Mouse (Mus musculus): ENCODE results near the gene Rbm48. TPM values are rescaled to one million over a fixed set of nuclear protein-coding genes. Genes with fewer than 3 reads are reported as not detected.

Gene Rbm48
- polyA plus RNA-seq, 1 experiment from 2014 or later = 15.5 TPM

DNA sequence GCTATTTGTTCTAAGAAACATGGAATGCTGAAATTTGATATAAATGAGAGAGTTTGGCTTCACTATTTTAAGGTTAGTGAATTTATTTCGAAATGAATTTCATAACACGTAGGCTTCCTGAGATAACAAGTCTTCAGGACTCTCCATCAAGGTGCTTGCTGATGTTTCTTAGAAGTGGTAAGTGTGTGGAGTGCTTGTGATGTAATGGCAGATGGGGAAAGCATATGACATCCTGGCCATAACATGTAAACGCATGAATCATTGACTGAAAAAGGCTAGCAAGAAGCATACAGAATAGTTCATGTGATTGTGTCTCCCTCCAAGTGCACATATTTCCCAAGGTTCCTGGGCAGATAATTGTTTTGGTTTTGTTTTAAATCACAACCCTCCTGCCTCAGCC is 4.4 kb upstream of the Rbm48 start:
- H3K4me1 ChIP-seq (replicated peaks) = peaks cover 9% of the 10 kb centered on the region
- peaks cover 14% of the 10 kb centered on the region for H3K36me3 ChIP-seq
- H3K9ac ChIP-seq = no peak overlapping the region
- H3K27me3 ChIP-seq = no peaks in the 10 kb centered on the region
- no peak overlapping the region for H3K4me3 ChIP-seq
- no peak overlapping the region for H3K4me2 ChIP-seq
- H3K9me3 ChIP-seq = no peaks in the 10 kb centered on the region
- WGBS = 93% methylated on average over 3 of the region's 3 CpGs
- H3K27ac ChIP-seq (replicated peaks) = no peak overlapping the region
- no peak for ATAC-seq (ENCODE audit: low FRiP score, low read depth)

DNA sequence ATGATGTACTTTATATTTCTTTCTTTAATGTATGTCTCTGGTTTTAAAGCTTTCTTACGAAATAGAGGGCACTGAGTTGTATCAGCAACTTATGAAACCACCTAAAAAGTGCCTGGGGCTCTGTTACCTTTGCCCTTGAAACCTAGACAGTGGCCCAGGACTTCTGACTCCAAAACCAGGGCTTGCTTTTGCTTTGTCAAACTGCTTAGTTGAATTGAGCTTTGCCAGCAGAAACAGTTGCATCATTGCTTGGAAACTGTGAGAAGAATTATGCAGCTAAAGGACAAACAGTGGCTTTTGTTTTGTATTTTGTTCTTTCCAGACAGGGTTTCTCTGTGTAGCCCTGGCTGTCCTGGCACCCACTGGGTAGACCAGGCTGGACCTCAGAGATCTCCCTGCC is 3.9 kb upstream of the Rbm48 start:
- no peaks in the 10 kb centered on the region for H3K27me3 ChIP-seq
- no peak overlapping the region for H3K27ac ChIP-seq (replicated peaks)
- WGBS = 85% methylated on average over 1 of the region's 1 CpGs
- no peak overlapping the region for H3K9ac ChIP-seq
- ATAC-seq (ENCODE audit: low FRiP score, low read depth) = no peak
- H3K4me3 ChIP-seq = no peak overlapping the region
- peaks cover 10% of the 10 kb centered on the region for H3K4me1 ChIP-seq (replicated peaks)
- no peaks in the 10 kb centered on the region for H3K9me3 ChIP-seq
- H3K36me3 ChIP-seq = peaks cover 9% of the 10 kb centered on the region
- no peak overlapping the region for H3K4me2 ChIP-seq

DNA sequence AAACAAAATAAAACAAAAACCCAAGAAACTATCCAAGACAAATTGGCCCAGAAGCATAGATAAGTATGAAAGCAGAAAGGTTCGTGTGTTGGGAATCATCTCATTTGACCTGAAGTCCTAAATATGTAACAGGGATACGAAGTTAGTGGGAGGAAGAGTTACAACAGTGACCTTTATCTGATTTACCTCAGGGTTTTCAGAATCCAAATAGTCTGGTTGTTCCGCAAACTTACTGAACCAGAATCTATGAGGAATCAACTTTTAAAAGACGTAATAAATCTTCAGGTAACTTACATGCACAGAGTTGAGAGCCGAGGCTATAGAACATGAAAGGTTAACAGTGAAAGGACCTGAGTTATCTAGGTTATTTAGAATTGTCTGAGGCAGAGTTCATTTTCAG is 2.4 kb upstream of the Rbm48 start:
- H3K9me3 ChIP-seq = no peaks in the 10 kb centered on the region
- H3K27me3 ChIP-seq = no peaks in the 10 kb centered on the region
- H3K9ac ChIP-seq = no peak overlapping the region
- no peak for ATAC-seq (ENCODE audit: low FRiP score, low read depth)
- H3K4me1 ChIP-seq (replicated peaks) = peaks cover 21% of the 10 kb centered on the region
- H3K36me3 ChIP-seq = no peaks in the 10 kb centered on the region
- 95% methylated on average over 5 of the region's 5 CpGs for WGBS
- H3K27ac ChIP-seq (replicated peaks) = no peak overlapping the region
- no peak overlapping the region for H3K4me3 ChIP-seq
- H3K4me2 ChIP-seq = no peak overlapping the region

DNA sequence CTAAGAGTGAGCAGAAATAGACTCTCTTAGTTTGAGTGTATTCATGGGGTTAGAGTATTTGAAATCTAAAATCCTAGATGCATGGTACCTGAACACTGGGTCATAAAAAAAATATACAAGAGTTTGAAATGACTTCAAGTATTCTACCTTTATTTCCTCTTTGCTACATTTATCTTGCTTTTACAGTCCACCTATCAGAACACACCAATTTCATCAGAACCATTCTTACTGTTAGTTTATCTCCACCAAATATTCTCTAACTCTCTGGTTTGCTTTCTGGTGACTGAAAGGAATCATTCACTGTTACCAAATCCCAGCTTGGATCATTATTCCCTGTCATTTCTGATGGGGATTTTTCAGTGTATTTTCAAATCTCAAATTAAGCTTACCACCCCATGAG is 786 bp upstream of the Rbm48 start:
- Histone ChIP-seq H3K4me1 (replicated peaks) (peaks cover 21% of the 10 kb centered on the region), H3K27me3 (no peaks in the 10 kb centered on the region), H3K4me2 (peak overlapping the region; percentile 63), H3K9me3 (no peaks in the 10 kb centered on the region), H3K27ac (replicated peaks) (no peak overlapping the region), H3K4me3 (peak overlapping the region; percentile 83), H3K9ac (peak overlapping the region; percentile 68; the same call in 1 of the 2 replicates), H3K36me3 (peaks cover 3% of the 10 kb centered on the region; the same call in 1 of the 2 replicates)
- ATAC-seq (ENCODE audit: low FRiP score, low read depth) = no peak

DNA sequence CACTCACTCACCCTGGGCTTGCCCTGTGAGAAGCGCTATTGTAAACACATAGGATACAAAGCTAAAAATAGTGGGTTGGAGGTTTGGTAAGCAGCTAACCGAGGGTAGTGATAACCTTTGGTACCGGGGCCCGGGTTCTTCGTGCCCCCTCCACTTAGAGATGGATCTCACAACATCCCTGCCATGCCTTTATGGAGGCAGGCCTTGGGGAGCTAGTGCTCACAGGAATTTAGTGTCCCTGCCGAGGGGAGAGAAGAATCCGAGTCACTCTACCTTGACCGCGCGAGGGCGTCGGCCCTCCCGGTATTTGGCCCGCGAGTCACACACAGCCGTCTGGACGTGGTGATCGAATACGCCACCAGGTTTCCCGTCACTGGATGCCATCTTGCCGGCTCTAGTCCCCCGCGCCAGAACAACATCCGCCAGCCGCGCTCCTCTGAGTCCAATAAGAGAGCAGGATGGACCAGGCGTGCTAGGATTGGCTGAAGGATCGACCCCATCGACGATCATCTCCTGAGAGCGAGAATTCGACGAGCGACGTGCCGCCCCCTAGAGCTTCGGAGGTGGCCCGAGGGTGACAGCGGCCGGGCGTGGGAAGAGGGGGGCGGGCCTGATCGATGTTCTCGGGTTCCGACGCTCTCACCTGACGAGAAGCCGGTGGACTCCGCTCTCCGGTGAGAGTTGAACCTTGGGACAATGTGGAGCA is 539 bp downstream of the Rbm48 start, which contains the start of gene Pex1:
Pex1 (plus strand) TSS at position 374 of the 706 bp plus-strand sequence.
- Histone ChIP-seq H3K4me1 (replicated peaks) (peaks cover 21% of the 10 kb centered on the region), H3K27me3 (no peaks in the 10 kb centered on the region), H3K27ac (replicated peaks) (peak within 1 kb of the TSS; percentile 85), H3K9ac (peak within 1 kb of the TSS; percentile 68), H3K9me3 (no peaks in the 10 kb centered on the region), H3K36me3 (peaks cover 16% of the 10 kb centered on the region), H3K4me3 (peak within 1 kb of the TSS; percentile 83), H3K4me2 (peak within 1 kb of the TSS; percentile 63)
- peak; percentile 98 for ATAC-seq (ENCODE audit: low FRiP score, low read depth)
- under 1% methylated on average over 50 of the region's 50 CpGs for WGBS

DNA sequence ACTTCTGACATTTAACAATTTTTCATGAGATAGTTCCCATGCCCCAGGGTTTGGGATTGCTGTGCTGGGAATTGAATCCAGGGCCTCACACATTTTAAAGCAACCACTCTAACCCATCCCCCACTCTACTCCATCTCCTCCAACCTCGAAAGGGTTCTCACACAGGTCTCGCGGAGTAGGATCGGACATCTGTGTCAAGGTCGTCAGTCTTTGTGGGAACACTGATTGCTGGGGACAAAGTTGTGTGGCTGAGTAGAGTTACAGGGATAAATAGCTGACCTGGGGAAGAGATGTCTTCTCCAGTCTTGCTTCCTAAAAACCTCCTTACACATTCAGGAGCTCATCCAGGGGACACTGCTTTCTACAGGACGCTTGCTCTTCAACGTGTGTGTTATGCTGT is 17.3 kb downstream of the Rbm48 start:
- Histone ChIP-seq H3K36me3 (peaks cover 78% of the 10 kb centered on the region), H3K4me1 (replicated peaks) (no peaks in the 10 kb centered on the region), H3K9ac (no peak overlapping the region), H3K4me2 (no peak overlapping the region), H3K4me3 (no peak overlapping the region), H3K27ac (replicated peaks) (no peak overlapping the region), H3K27me3 (no peaks in the 10 kb centered on the region), H3K9me3 (no peaks in the 10 kb centered on the region)
- 93% methylated on average over 7 of the region's 7 CpGs for WGBS
- no peak for ATAC-seq (ENCODE audit: low FRiP score, low read depth)

DNA sequence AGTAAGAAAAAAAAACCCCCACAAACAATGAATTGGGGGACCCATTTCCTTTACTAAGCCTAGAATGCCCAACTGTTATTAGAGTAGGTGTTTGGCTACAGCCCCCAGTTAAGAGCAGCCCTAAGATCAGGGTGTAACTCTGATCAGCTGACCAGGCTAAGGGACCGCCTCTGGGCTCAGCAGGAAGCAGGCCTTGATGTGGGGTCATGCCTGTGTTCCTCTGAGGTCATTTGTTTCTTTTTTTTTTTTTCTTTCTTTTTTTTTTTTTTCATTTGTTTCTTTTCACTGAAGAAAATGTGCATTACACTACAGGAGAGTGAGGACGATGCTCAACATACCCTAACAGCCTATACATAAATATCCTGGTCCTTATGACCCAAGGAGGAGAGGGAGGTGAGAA is 18.4 kb downstream of the Rbm48 start:
- H3K9me3 ChIP-seq = no peaks in the 10 kb centered on the region
- no peak overlapping the region for H3K4me2 ChIP-seq
- no peaks in the 10 kb centered on the region for H3K27me3 ChIP-seq
- no peak for ATAC-seq (ENCODE audit: low FRiP score, low read depth)
- H3K4me1 ChIP-seq (replicated peaks) = no peaks in the 10 kb centered on the region
- 91% methylated on average over 2 of the region's 2 CpGs for WGBS
- H3K36me3 ChIP-seq = peaks cover 81% of the 10 kb centered on the region
- no peak overlapping the region for H3K27ac ChIP-seq (replicated peaks)
- no peak overlapping the region for H3K4me3 ChIP-seq
- H3K9ac ChIP-seq = no peak overlapping the region

DNA sequence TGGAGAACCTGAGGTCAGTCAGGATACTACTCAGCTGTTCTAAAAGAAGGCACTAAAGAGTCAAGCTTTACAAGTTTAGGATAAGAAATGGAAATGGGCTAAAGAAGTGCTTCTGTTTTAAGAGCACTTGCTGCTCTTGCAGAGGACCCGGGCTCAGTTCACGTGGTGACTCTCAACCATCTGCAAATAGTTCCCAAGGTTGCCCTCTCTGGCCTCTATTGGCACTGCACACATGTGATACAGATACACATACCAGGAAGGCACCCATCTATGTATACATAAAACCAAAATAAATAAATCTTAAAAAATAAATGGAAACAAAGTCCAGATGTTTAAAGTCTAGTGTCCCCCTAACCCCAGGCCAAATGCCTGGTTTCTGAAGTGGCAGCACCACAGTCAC is 21.6 kb downstream of the Rbm48 start:
- H3K27me3 ChIP-seq = no peaks in the 10 kb centered on the region
- no peak for ATAC-seq (ENCODE audit: low FRiP score, low read depth)
- 99% methylated on average over 2 of the region's 2 CpGs for WGBS

DNA sequence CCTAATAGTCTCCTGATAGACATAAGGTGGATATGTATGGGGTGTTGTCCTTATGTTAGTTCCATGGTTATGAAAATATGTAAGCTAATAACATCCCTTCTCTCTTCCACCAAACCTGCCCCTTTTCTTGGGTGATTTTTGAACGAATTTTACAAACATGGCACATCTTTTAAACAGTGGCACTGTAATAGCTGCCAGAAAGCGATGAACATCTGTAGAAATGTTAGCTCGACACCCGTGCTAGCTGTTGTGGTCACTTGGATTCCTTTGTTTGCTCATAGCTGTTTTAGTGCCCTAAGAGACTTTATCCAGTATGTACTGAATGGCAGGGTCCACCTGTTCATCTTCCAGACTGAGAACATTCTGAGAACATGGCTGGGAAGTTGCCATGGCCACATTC is 25.1 kb downstream of the Rbm48 start, which contains the start of gene 1700109H08Rik:
1700109H08Rik (plus strand) TSS at position 301 of the 400 bp plus-strand sequence.
- Histone ChIP-seq H3K4me2 (no peak within 1 kb of the TSS), H3K27ac (replicated peaks) (no peak within 1 kb of the TSS), H3K9me3 (no peaks in the 10 kb centered on the region), H3K4me1 (replicated peaks) (no peaks in the 10 kb centered on the region), H3K9ac (no peak within 1 kb of the TSS), H3K27me3 (no peaks in the 10 kb centered on the region), H3K36me3 (peaks cover 87% of the 10 kb centered on the region), H3K4me3 (no peak within 1 kb of the TSS)
- 96% methylated on average over 4 of the region's 4 CpGs for WGBS
- no peak for ATAC-seq (ENCODE audit: low FRiP score, low read depth)

More for the DNA sequence above, 21.6 kb downstream of the Rbm48 start:
- H3K4me2 ChIP-seq = no peak overlapping the region
- no peak overlapping the region for H3K27ac ChIP-seq (replicated peaks)
- no peaks in the 10 kb centered on the region for H3K4me1 ChIP-seq (replicated peaks)
- no peak overlapping the region for H3K4me3 ChIP-seq
- H3K9ac ChIP-seq = no peak overlapping the region
- peaks cover 91% of the 10 kb centered on the region for H3K36me3 ChIP-seq
- H3K9me3 ChIP-seq = no peaks in the 10 kb centered on the region

DNA sequence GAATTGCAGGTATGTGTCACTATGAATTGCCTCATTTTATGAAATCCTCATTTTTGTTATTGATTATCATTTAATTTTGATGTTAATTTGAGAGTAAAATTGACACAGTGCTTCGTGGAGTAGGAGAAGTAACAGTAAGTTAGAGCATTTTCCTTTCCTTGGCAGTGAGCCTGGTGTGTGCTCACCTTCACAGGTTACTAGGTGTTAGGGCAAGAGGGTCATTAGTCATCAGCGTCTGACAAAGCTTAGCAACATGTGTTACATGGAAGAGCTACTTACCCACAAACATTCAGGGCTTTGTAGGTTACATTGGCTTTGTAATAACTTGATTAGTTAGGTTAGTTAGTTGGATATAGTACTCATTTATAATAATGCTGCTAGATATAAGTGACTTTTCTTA is 42.2 kb downstream of the Rbm48 start:
- H3K27me3 ChIP-seq = no peaks in the 10 kb centered on the region
- no peaks in the 10 kb centered on the region for H3K4me1 ChIP-seq (replicated peaks)
- H3K4me2 ChIP-seq = no peak overlapping the region
- H3K9me3 ChIP-seq = no peaks in the 10 kb centered on the region
- H3K36me3 ChIP-seq = peaks cover 32% of the 10 kb centered on the region
- 91% methylated on average over 2 of the region's 2 CpGs for WGBS
- ATAC-seq (ENCODE audit: low FRiP score, low read depth) = no peak
- H3K4me3 ChIP-seq = no peak overlapping the region
- H3K27ac ChIP-seq (replicated peaks) = no peak overlapping the region
- H3K9ac ChIP-seq = no peak overlapping the region

DNA sequence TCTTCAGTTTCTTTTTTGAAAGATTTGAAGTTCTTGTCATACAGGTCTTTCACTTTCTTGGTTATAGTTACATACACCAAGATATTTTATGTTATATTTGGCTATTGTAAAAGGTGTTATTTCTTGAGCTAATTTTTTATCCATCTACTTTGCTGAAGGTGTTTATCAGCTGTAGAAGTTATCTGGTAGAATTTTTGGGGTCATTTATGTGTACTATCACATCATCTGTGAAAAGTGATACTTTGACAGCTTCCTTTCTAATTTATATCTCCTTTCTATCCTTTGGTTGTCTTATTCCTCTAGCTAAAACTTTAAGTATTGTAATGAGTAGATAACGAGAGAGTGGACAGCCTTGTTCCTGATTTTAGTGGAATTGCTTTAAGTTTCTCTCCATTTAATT is 44.9 kb downstream of the Rbm48 start:
- Histone ChIP-seq H3K4me3 (no peak overlapping the region), H3K27ac (replicated peaks) (no peak overlapping the region), H3K4me1 (replicated peaks) (no peaks in the 10 kb centered on the region), H3K9me3 (no peaks in the 10 kb centered on the region), H3K27me3 (no peaks in the 10 kb centered on the region), H3K36me3 (peaks cover 16% of the 10 kb centered on the region), H3K4me2 (no peak overlapping the region), H3K9ac (no peak overlapping the region)
- 98% methylated on average over 1 of the region's 1 CpGs for WGBS
- no peak for ATAC-seq (ENCODE audit: low FRiP score, low read depth)

DNA sequence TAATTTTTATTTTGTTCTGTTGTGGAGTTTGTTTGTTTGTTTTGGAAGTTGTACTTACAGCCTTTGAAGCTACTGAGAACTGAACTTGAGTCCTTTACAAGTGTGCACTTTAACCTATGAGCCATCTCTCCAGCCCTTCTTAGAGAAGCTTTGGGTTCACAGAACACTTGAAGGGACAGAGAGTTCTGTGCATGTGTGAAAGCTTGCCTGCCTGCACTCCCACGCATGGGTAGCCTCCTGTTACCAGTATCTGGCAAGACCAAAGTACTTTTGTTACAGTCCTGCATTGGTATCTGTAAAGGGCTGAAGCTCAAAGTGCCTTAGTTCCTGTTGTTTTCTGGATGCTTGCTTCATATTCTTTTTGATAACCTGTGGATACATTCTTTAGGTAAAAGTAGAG is 50.2 kb downstream of the Rbm48 start:
- no peak overlapping the region for H3K4me2 ChIP-seq
- H3K4me1 ChIP-seq (replicated peaks) = peaks cover 16% of the 10 kb centered on the region
- no peak overlapping the region for H3K27ac ChIP-seq (replicated peaks)
- ATAC-seq (ENCODE audit: low FRiP score, low read depth) = no peak
- H3K4me3 ChIP-seq = no peak overlapping the region
- 86% methylated on average over 1 of the region's 1 CpGs for WGBS
- H3K9ac ChIP-seq = no peak overlapping the region
- H3K9me3 ChIP-seq = no peaks in the 10 kb centered on the region
- H3K36me3 ChIP-seq = 0 out of 2 replicates have a peak, but pooled peaks cover 3% of the 10 kb centered on the region
- H3K27me3 ChIP-seq = no peaks in the 10 kb centered on the region

DNA sequence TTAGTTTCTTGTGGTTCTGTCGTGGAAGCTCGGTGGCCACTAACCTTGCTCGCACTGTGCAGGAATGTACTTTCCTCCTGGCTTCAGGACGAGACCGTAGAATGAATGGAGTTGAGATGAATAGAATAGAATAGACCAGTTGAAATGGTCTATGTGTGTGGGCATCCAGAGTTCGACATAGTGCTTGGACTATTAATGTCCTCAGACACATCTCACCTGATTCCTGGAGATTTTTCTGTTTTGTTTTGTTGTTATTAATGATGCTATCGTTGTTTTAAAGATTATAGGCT is 52.0 kb downstream of the Rbm48 start:
- ATAC-seq (ENCODE audit: low FRiP score, low read depth) = peak; percentile 31; the same call in 1 of the 2 replicates
- Histone ChIP-seq H3K9me3 (no peaks in the 10 kb centered on the region), H3K27ac (replicated peaks) (peak overlapping the region; percentile 92), H3K36me3 (0 out of 2 replicates have a peak, but pooled peaks cover 3% of the 10 kb centered on the region), H3K9ac (peak overlapping the region; percentile 84), H3K27me3 (no peaks in the 10 kb centered on the region), H3K4me1 (replicated peaks) (peaks cover 16% of the 10 kb centered on the region), H3K4me3 (peak overlapping the region; percentile 93), H3K4me2 (peak overlapping the region; percentile 77)
- WGBS = 6% methylated on average over 7 of the region's 7 CpGs
